Mouse (Mus musculus): ENCODE measurements around the gene Rnase10. TPM values are rescaled to one million over a fixed set of nuclear protein-coding genes. Genes with fewer than 3 reads are reported as not detected.
"Not testable (repeated sequence)": the region's sequence is repeated elsewhere in the genome, so short reads cannot be mapped to it uniquely, and the experiment has no call there.

The Rnase10 gene
- not detected in 2 replicates for polyA plus RNA-seq (2012; ENCODE audit: insufficient read depth, insufficient read length, missing spikeins)

GRCm38 (mm10) chr14:51007152-51007801 lies at the start of gene Rnase10:
Gene Rnase10, plus strand, starts transcription at chr14:51007751.
- TF ChIP-seq POLR2A (IDR thresholded peaks at IDR 0.05; ENCODE audit: borderline replicate concordance, low read depth, low read length), result no peak
- no peak for TF ChIP-seq CTCF (IDR thresholded peaks at IDR 0.05; ENCODE audit: low read depth, low read length)
- H3K27ac ChIP-seq (ENCODE audit: insufficient read depth, low read depth, low read length), result no peak within 1 kb of the TSS
- peaks cover 17% of the 10 kb centered on the region for H3K4me1 ChIP-seq (ENCODE audit: control insufficient read depth, insufficient read depth, low read length)
- H3K4me3 ChIP-seq (ENCODE audit: insufficient read depth, low read length), result no peak within 1 kb of the TSS

DNA sequence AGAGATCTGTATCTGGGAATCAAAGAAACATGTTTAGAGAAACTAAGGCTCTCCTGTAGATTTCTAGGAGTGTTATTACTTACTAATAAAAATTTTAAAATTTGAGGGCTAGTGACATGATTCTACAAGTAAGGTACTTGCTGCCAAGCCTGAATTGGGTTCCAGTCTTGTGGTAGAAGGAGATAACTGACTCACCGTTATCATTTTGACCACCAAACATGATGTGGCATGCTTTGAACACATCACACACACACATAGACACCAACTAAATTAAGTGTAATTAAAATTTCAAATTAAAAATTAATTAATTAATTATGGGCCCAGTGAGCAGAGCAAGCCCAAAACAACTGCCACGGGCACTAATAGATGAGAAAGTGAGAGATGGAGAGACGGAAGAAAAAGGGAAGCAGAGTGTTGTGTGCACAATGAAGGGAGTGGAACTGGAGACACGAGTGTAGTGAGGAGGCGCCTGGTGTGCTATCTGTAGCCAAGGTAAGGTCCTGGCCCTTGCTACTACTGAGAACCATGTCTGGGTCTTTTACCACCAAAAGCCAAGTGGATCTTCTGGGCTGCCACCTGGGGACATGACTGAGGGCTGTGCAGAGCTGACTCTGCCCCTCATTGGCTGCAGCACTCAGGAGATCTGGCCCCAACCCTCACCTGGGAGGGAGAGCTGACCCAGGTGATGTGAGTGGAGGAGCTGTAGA lies 49.1 kb upstream of the Rnase10 start:
- not testable (repeated sequence) for H3K4me3 ChIP-seq (ENCODE audit: insufficient read depth, low read length); H3K27ac ChIP-seq (ENCODE audit: insufficient read depth, low read depth, low read length); H3K4me1 ChIP-seq (ENCODE audit: control insufficient read depth, insufficient read depth, low read length)

DNA sequence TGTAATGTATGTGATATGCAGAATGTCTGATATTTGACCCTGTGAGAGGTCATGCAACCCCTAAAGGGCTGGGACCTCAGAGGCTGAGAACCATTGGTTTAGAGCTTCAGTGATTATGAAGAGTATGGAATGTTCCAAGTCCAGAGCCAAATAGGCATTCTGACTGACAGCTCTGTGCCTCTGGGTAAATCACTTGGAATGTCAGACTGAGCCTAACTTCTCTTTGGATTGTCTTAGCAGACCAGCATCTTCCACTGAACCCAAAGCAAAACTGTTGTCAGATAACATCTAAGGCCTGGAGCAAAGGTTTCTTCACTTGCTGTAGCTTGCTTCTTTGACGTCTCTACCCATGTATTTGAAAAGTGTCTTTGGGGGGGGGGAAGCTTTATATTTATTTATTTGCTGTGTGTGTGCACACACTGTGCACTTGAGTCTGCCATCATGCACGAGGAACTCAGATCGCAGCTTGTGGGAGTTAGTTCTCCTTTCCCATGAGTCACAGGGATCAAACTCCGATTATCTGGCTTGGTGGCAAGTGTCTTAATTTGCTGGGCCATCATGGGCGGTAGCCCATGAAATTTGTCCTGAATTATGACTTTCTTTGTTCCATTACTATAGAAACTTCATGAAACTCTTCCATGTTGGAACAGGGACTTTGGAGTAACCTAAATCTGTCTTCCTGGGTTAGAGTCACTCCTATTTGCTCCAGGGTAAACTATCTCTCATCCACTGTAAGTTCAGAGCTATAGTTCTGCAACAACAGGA lies 39.2 kb upstream of the Rnase10 start:
- TF ChIP-seq CTCF (IDR thresholded peaks at IDR 0.05; ENCODE audit: low read depth, low read length) (no peak), POLR2A (IDR thresholded peaks at IDR 0.05; ENCODE audit: borderline replicate concordance, low read depth, low read length) (no peak)
- Histone ChIP-seq H3K4me1 (ENCODE audit: control insufficient read depth, insufficient read depth, low read length) (peaks cover 26% of the 10 kb centered on the region), H3K27ac (ENCODE audit: insufficient read depth, low read depth, low read length) (no peak overlapping the region), H3K4me3 (ENCODE audit: insufficient read depth, low read length) (no peak overlapping the region)

DNA sequence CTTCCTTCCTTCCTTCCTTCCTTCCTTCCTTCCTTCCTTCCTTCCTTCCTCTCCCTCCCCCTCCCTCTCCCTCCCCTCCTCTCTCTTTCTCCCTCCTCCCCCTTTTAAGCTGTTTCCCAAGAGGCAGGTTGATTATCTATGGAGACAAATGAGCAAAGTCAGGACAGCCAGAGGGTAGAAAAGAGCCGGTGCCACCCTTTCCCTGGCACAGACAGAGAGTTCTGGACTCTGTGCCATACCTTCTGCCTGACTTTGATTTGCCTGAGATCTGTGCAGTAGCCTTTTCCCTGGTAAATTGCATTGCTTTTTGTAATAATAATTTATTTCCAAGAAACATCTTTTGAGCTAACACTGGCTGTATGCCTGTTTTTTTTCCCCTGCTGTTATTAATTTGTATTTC lies 38.5 kb upstream of the Rnase10 start:
- no peak overlapping the region for H3K4me3 ChIP-seq (ENCODE audit: insufficient read depth, low read length)
- H3K27ac ChIP-seq (ENCODE audit: insufficient read depth, low read depth, low read length), result no peak overlapping the region
- peaks cover 26% of the 10 kb centered on the region for H3K4me1 ChIP-seq (ENCODE audit: control insufficient read depth, insufficient read depth, low read length)
- TF ChIP-seq CTCF (IDR thresholded peaks at IDR 0.05; ENCODE audit: low read depth, low read length) (no peak), POLR2A (IDR thresholded peaks at IDR 0.05; ENCODE audit: borderline replicate concordance, low read depth, low read length) (no peak)

DNA sequence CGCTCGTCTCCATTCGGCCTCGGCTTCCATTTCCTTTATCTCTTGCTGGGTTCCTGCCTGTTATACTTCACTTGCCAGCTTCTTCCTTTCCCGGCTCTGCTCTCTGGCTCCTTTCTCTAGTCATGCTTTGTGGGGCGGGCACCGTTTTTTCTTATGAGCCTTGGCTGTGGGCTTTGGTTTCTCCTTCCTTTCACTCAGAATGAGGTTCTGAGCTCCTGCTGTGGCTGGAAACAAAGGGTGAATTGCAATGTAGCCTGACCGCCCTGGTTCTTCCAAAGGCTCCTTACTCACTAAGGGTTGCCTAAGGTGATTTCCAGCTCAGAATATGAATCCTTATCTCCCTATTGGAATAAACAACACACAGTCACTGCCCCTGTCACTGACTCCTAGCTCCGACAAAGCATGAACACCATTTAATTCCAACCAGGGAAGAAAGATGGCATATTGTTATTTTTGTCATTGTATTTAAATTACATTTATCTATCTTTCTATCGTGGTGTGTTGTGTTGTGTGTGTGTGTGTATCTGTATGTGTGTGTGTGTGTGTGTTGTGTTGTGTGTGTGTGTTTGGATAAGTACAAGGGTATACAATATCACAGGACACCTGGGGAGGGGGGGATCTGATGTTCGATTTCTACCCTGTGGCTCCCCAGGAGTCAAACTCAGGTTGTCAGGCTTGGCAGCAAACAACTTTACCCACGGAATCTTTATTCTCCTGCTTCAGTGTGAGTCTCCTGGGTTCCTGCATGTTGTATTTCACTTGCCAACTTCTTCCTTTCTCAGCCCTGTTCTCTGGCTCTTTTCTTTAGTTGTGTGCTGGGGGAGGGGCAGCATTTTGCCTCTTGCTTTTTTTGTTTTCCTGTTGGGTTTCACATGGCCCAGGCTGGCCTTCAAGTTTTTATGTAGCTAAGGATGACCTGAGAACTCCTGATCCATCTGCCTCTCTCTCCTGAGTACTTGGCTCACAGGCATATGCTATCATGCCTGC lies 37.7 kb upstream of the Rnase10 start:
- H3K27ac ChIP-seq (ENCODE audit: insufficient read depth, low read depth, low read length), result no peak overlapping the region
- TF ChIP-seq POLR2A (IDR thresholded peaks at IDR 0.05; ENCODE audit: borderline replicate concordance, low read depth, low read length) (no peak), CTCF (IDR thresholded peaks at IDR 0.05; ENCODE audit: low read depth, low read length) (no peak)
- H3K4me3 ChIP-seq (ENCODE audit: insufficient read depth, low read length), result no peak overlapping the region
- peaks cover 26% of the 10 kb centered on the region for H3K4me1 ChIP-seq (ENCODE audit: control insufficient read depth, insufficient read depth, low read length)

DNA sequence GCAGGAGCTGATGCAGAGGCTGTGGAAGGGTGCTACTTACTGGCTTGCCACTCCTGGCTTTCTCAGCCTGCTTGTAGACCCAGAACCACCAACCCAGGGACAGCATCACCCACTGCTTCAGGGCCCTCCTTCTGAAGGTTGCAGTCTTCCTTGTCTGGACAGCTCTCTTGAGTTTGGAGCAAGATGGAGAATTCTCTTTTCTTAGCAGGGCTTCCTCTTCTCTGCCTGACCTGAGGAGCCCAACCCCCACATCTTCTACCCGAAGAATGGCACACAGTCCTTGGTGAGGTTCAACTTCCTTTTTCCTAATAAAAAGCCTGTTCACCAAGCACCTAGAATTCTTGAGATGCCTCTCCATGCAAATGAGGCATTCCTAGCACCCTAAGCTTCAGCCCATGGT lies 36.7 kb upstream of the Rnase10 start:
- TF ChIP-seq CTCF (IDR thresholded peaks at IDR 0.05; ENCODE audit: low read depth, low read length), result no peak
- no peak for TF ChIP-seq POLR2A (IDR thresholded peaks at IDR 0.05; ENCODE audit: borderline replicate concordance, low read depth, low read length)
- Histone ChIP-seq H3K4me1 (ENCODE audit: control insufficient read depth, insufficient read depth, low read length) (peaks cover 26% of the 10 kb centered on the region), H3K4me3 (ENCODE audit: insufficient read depth, low read length) (no peak overlapping the region), H3K27ac (ENCODE audit: insufficient read depth, low read depth, low read length) (no peak overlapping the region)

DNA sequence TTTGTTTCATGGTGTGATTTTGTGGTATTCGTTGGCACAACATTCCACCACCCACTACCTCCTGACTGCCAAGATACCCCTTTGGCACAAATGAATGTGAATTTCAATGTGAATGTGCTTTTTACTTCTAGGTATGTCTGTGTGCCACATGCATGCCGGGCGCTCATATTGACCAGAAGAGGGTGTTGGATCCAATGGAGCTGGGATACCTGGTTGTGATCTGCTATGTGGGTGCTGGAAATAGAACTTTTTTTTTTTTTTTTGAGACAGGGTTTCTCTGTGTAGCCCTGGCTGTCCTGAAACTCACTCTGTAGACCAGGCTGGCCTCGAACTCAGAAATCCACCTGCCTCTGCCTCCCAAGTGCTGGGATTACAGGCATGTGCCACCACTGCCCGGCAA lies 34.5 kb upstream of the Rnase10 start:
- H3K4me3 ChIP-seq (ENCODE audit: insufficient read depth, low read length); H3K27ac ChIP-seq (ENCODE audit: insufficient read depth, low read depth, low read length): not testable (repeated sequence)
- peaks cover 25% of the 10 kb centered on the region for H3K4me1 ChIP-seq (ENCODE audit: control insufficient read depth, insufficient read depth, low read length)

GRCm38 (mm10) chr14:50973700-50974099 lies 33.9 kb upstream of the Rnase10 start:
- Histone ChIP-seq H3K27ac (ENCODE audit: insufficient read depth, low read depth, low read length) (no peak overlapping the region), H3K4me3 (ENCODE audit: insufficient read depth, low read length) (no peak overlapping the region), H3K4me1 (ENCODE audit: control insufficient read depth, insufficient read depth, low read length) (peaks cover 19% of the 10 kb centered on the region)
- no peak for TF ChIP-seq CTCF (IDR thresholded peaks at IDR 0.05; ENCODE audit: low read depth, low read length)
- no peak for TF ChIP-seq POLR2A (IDR thresholded peaks at IDR 0.05; ENCODE audit: borderline replicate concordance, low read depth, low read length)

DNA sequence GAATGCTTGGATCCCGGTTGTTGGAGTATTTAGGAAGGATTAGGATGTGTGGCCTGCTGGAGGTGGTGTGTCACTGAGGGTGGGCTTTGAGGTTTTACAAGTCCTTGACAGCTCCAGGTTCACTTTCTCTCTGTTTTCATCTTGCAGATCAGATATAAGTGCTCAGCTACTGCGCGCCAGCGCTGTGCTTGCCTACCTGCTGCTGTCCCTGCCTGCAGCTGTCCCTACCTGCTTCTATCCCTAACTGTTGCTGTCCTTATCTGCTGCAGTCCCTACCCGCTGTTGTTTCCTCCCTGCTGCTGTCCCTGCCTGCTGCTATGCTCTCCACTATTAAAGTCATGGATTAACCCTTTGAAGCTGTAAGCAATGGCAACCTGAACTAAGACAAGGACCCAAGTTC lies 32.5 kb upstream of the Rnase10 start:
- Histone ChIP-seq H3K4me1 (ENCODE audit: control insufficient read depth, insufficient read depth, low read length) (peaks cover 14% of the 10 kb centered on the region), H3K4me3 (ENCODE audit: insufficient read depth, low read length) (no peak overlapping the region), H3K27ac (ENCODE audit: insufficient read depth, low read depth, low read length) (no peak overlapping the region)
- no peak for TF ChIP-seq POLR2A (IDR thresholded peaks at IDR 0.05; ENCODE audit: borderline replicate concordance, low read depth, low read length)
- no peak for TF ChIP-seq CTCF (IDR thresholded peaks at IDR 0.05; ENCODE audit: low read depth, low read length)

All from bone marrow macrophage, adult 2 months (primary cell).